Mouse (Mus musculus): ENCODE data around the gene Gm10188. TPM values are rescaled to one million over a fixed set of nuclear protein-coding genes. Genes with fewer than 3 reads are reported as not detected.

Gene Gm10188
- polyA plus RNA-seq, 1 experiment from 2014 or later, result not detected

- H3K36me3 ChIP-seq (ENCODE audit: control insufficient read depth, insufficient read depth, low read length), result no peaks in the 10 kb centered on the region
- no peak overlapping the region for H3K4me2 ChIP-seq (replicated peaks; ENCODE audit: low read depth, low read length)
- ATAC-seq (ENCODE audit: low FRiP score, low TSS enrichment), result no peak
- no peaks in the 10 kb centered on the region for H3K27me3 ChIP-seq (ENCODE audit: control insufficient read depth, insufficient read depth, low read length)
- WGBS, result 67% methylated on average over 7 of the region's 7 CpGs
- H3K9ac ChIP-seq (ENCODE audit: low read depth, low read length), result no peak overlapping the region
- H3K27ac ChIP-seq (ENCODE audit: low read depth, low read length), result no peak overlapping the region
- H3K4me1 ChIP-seq (ENCODE audit: control insufficient read depth, insufficient read depth, low read length), result peaks cover 19% of the 10 kb centered on the region
- H3K4me3 ChIP-seq (ENCODE audit: low read length), result no peak overlapping the region
- H3K9me3 ChIP-seq (ENCODE audit: control insufficient read depth, low read length), result no peaks in the 10 kb centered on the region
These were observed 35.0 kb upstream of the Gm10188 start for GRCm38 (mm10) chr1:132264577-132264976.

- Histone ChIP-seq H3K27ac (ENCODE audit: low read depth, low read length) (no peak overlapping the region), H3K36me3 (ENCODE audit: control insufficient read depth, insufficient read depth, low read length) (no peaks in the 10 kb centered on the region), H3K9me3 (ENCODE audit: control insufficient read depth, low read length) (no peaks in the 10 kb centered on the region), H3K4me2 (replicated peaks; ENCODE audit: low read depth, low read length) (no peak overlapping the region), H3K4me3 (ENCODE audit: low read length) (no peak overlapping the region), H3K9ac (ENCODE audit: low read depth, low read length) (no peak overlapping the region), H3K27me3 (ENCODE audit: control insufficient read depth, insufficient read depth, low read length) (no peaks in the 10 kb centered on the region), H3K4me1 (ENCODE audit: control insufficient read depth, insufficient read depth, low read length) (peaks cover 14% of the 10 kb centered on the region)
- WGBS, result 89% methylated on average over 4 of the region's 4 CpGs
- no peak for ATAC-seq (ENCODE audit: low FRiP score, low TSS enrichment)
These were observed 34.1 kb upstream of the Gm10188 start for GRCm38 (mm10) chr1:132263618-132264017.

GRCm38 (mm10) chr1:132261058-132261457, 31.5 kb upstream of the Gm10188 start:
- no peaks in the 10 kb centered on the region for H3K36me3 ChIP-seq (ENCODE audit: control insufficient read depth, insufficient read depth, low read length)
- H3K4me3 ChIP-seq (ENCODE audit: low read length), result no peak overlapping the region
- no peak for ATAC-seq (ENCODE audit: low FRiP score, low TSS enrichment)
- H3K4me1 ChIP-seq (ENCODE audit: control insufficient read depth, insufficient read depth, low read length), result peaks cover 5% of the 10 kb centered on the region; the same call in 1 of the 2 replicates
- H3K9ac ChIP-seq (ENCODE audit: low read depth, low read length), result no peak overlapping the region
- H3K4me2 ChIP-seq (replicated peaks; ENCODE audit: low read depth, low read length), result no peak overlapping the region
- no peaks in the 10 kb centered on the region for H3K27me3 ChIP-seq (ENCODE audit: control insufficient read depth, insufficient read depth, low read length)
- no peaks in the 10 kb centered on the region for H3K9me3 ChIP-seq (ENCODE audit: control insufficient read depth, low read length)
- H3K27ac ChIP-seq (ENCODE audit: low read depth, low read length), result no peak overlapping the region
- WGBS, result 69% methylated on average over 5 of the region's 5 CpGs

GRCm38 (mm10) chr1:132260331-132260730, 30.8 kb upstream of the Gm10188 start:
- whole genome bisulfite sequencing, result 88% methylated on average over 1 of the region's 1 CpGs
- no peak for ATAC-seq (ENCODE audit: low FRiP score, low TSS enrichment)
- Histone ChIP-seq H3K4me1 (ENCODE audit: control insufficient read depth, insufficient read depth, low read length) (peaks cover 4% of the 10 kb centered on the region; the same call in 1 of the 2 replicates), H3K9ac (ENCODE audit: low read depth, low read length) (no peak overlapping the region), H3K36me3 (ENCODE audit: control insufficient read depth, insufficient read depth, low read length) (no peaks in the 10 kb centered on the region), H3K27me3 (ENCODE audit: control insufficient read depth, insufficient read depth, low read length) (no peaks in the 10 kb centered on the region), H3K27ac (ENCODE audit: low read depth, low read length) (no peak overlapping the region), H3K4me2 (replicated peaks; ENCODE audit: low read depth, low read length) (no peak overlapping the region), H3K9me3 (ENCODE audit: control insufficient read depth, low read length) (no peaks in the 10 kb centered on the region), H3K4me3 (ENCODE audit: low read length) (no peak overlapping the region)

- 87% methylated on average over 6 of the region's 6 CpGs for WGBS
- Histone ChIP-seq H3K9ac (ENCODE audit: low read depth, low read length) (no peak overlapping the region), H3K27ac (ENCODE audit: low read depth, low read length) (no peak overlapping the region), H3K4me3 (ENCODE audit: low read length) (no peak overlapping the region), H3K36me3 (ENCODE audit: control insufficient read depth, insufficient read depth, low read length) (no peaks in the 10 kb centered on the region), H3K9me3 (ENCODE audit: control insufficient read depth, low read length) (no peaks in the 10 kb centered on the region), H3K4me2 (replicated peaks; ENCODE audit: low read depth, low read length) (no peak overlapping the region), H3K27me3 (ENCODE audit: control insufficient read depth, insufficient read depth, low read length) (no peaks in the 10 kb centered on the region), H3K4me1 (ENCODE audit: control insufficient read depth, insufficient read depth, low read length) (no peaks in the 10 kb centered on the region)
- ATAC-seq (ENCODE audit: low FRiP score, low TSS enrichment), result no peak
These were observed 24.9 kb upstream of the Gm10188 start for GRCm38 (mm10) chr1:132254467-132254866.

GRCm38 (mm10) chr1:132246641-132247040, 17.1 kb upstream of the Gm10188 start:
- ATAC-seq (ENCODE audit: low FRiP score, low TSS enrichment), result no peak
- Histone ChIP-seq H3K27ac (ENCODE audit: low read depth, low read length) (no peak overlapping the region), H3K36me3 (ENCODE audit: control insufficient read depth, insufficient read depth, low read length) (no peaks in the 10 kb centered on the region), H3K4me1 (ENCODE audit: control insufficient read depth, insufficient read depth, low read length) (no peaks in the 10 kb centered on the region), H3K27me3 (ENCODE audit: control insufficient read depth, insufficient read depth, low read length) (no peaks in the 10 kb centered on the region), H3K9ac (ENCODE audit: low read depth, low read length) (no peak overlapping the region), H3K9me3 (ENCODE audit: control insufficient read depth, low read length) (no peaks in the 10 kb centered on the region), H3K4me2 (replicated peaks; ENCODE audit: low read depth, low read length) (no peak overlapping the region), H3K4me3 (ENCODE audit: low read length) (no peak overlapping the region)
- WGBS, result 84% methylated on average over 4 of the region's 4 CpGs

GRCm38 (mm10) chr1:132246137-132246536, 16.6 kb upstream of the Gm10188 start:
- H3K4me1 ChIP-seq (ENCODE audit: control insufficient read depth, insufficient read depth, low read length), result no peaks in the 10 kb centered on the region
- no peak for ATAC-seq (ENCODE audit: low FRiP score, low TSS enrichment)
- WGBS, result 50% methylated on average over 6 of the region's 6 CpGs
- H3K9ac ChIP-seq (ENCODE audit: low read depth, low read length), result no peak overlapping the region
- H3K36me3 ChIP-seq (ENCODE audit: control insufficient read depth, insufficient read depth, low read length), result no peaks in the 10 kb centered on the region
- no peak overlapping the region for H3K4me3 ChIP-seq (ENCODE audit: low read length)
- no peak overlapping the region for H3K4me2 ChIP-seq (replicated peaks; ENCODE audit: low read depth, low read length)
- no peaks in the 10 kb centered on the region for H3K9me3 ChIP-seq (ENCODE audit: control insufficient read depth, low read length)
- H3K27ac ChIP-seq (ENCODE audit: low read depth, low read length), result no peak overlapping the region
- no peaks in the 10 kb centered on the region for H3K27me3 ChIP-seq (ENCODE audit: control insufficient read depth, insufficient read depth, low read length)

GRCm38 (mm10) chr1:132245010-132245409, 15.4 kb upstream of the Gm10188 start:
- Histone ChIP-seq H3K9me3 (ENCODE audit: control insufficient read depth, low read length) (no peaks in the 10 kb centered on the region), H3K36me3 (ENCODE audit: control insufficient read depth, insufficient read depth, low read length) (no peaks in the 10 kb centered on the region), H3K27ac (ENCODE audit: low read depth, low read length) (no peak overlapping the region), H3K4me3 (ENCODE audit: low read length) (no peak overlapping the region), H3K27me3 (ENCODE audit: control insufficient read depth, insufficient read depth, low read length) (no peaks in the 10 kb centered on the region), H3K4me2 (replicated peaks; ENCODE audit: low read depth, low read length) (no peak overlapping the region), H3K9ac (ENCODE audit: low read depth, low read length) (no peak overlapping the region), H3K4me1 (ENCODE audit: control insufficient read depth, insufficient read depth, low read length) (no peaks in the 10 kb centered on the region)
- WGBS, result 62% methylated on average over 5 of the region's 5 CpGs
- no peak for ATAC-seq (ENCODE audit: low FRiP score, low TSS enrichment)

- no peak overlapping the region for H3K27ac ChIP-seq (ENCODE audit: low read depth, low read length)
- no peaks in the 10 kb centered on the region for H3K36me3 ChIP-seq (ENCODE audit: control insufficient read depth, insufficient read depth, low read length)
- H3K27me3 ChIP-seq (ENCODE audit: control insufficient read depth, insufficient read depth, low read length), result no peaks in the 10 kb centered on the region
- ATAC-seq (ENCODE audit: low FRiP score, low TSS enrichment), result no peak
- H3K4me1 ChIP-seq (ENCODE audit: control insufficient read depth, insufficient read depth, low read length), result peaks cover 4% of the 10 kb centered on the region; the same call in 1 of the 2 replicates
- 20% methylated on average over 6 of the region's 6 CpGs for WGBS
- no peak overlapping the region for H3K9ac ChIP-seq (ENCODE audit: low read depth, low read length)
- H3K4me3 ChIP-seq (ENCODE audit: low read length), result no peak overlapping the region
- no peak overlapping the region for H3K4me2 ChIP-seq (replicated peaks; ENCODE audit: low read depth, low read length)
- no peaks in the 10 kb centered on the region for H3K9me3 ChIP-seq (ENCODE audit: control insufficient read depth, low read length)
These were observed 8.1 kb upstream of the Gm10188 start for GRCm38 (mm10) chr1:132237585-132238159.
